Mouse (Mus musculus): ENCODE results near the gene E130114P18Rik. TPM values are rescaled to one million over a fixed set of nuclear protein-coding genes. Genes with fewer than 3 reads are reported as not detected.

E130114P18Rik gene
- total RNA-seq, 2 experiments from 2014 or later = 6.6 to 6.9 TPM

GRCm38 (mm10) chr4:97780024-97780423 is 2.1 kb upstream of the E130114P18Rik start:
- intact Hi-C loops (cut with DNase I) = loop anchor here (5.0 kb wide), 2 partner anchors 132 to 542 kb away; no protein-coding TSS in a partner anchor

GRCm38 (mm10) chr4:97779003-97779930 is 1.4 kb upstream of the E130114P18Rik start:
- no peak for DNase-seq (ENCODE audit: low spot score in 2 of 2)
- intact Hi-C loops (cut with DNase I) = loop anchor here (5.0 kb wide), 1 partner anchor 328 kb away; no protein-coding TSS in a partner anchor

More at GRCm38 (mm10) chr4:97780024-97780423, 2.1 kb upstream of the E130114P18Rik start:
- DNase-seq (ENCODE audit: low spot score in 2 of 2) = no peak

GRCm38 (mm10) chr4:97778211-97779002 is 529 bp upstream of the E130114P18Rik start:
- intact Hi-C loops (cut with DNase I) = loop anchor here (5.0 kb wide), 1 partner anchor 329 kb away; no protein-coding TSS in a partner anchor
- DNase-seq (ENCODE audit: low spot score in 2 of 2) = no peak

- intact Hi-C loops (cut with DNase I) = loop anchor here (5.0 kb wide), 1 partner anchor 330 kb away; no protein-coding TSS in a partner anchor
- DNase-seq (ENCODE audit: low spot score in 2 of 2) = peak in 1 of 2 experiments; percentile 31
These were observed 685 bp downstream of the E130114P18Rik start for GRCm38 (mm10) chr4:97777081-97777705.

- no peak for DNase-seq (ENCODE audit: low spot score in 2 of 2)
- intact Hi-C loops (cut with DNase I) = loop anchor here (5.0 kb wide), 1 partner anchor 331 kb away; no protein-coding TSS in a partner anchor
These were observed 1.3 kb downstream of the E130114P18Rik start for GRCm38 (mm10) chr4:97776388-97777080.

GRCm38 (mm10) chr4:97775494-97776265 is 2.2 kb downstream of the E130114P18Rik start:
- no peak for DNase-seq (ENCODE audit: low spot score in 2 of 2)

GRCm38 (mm10) chr4:97775059-97775458 is 2.8 kb downstream of the E130114P18Rik start:
- intact Hi-C loops (cut with DNase I) = loop anchor here (5.0 kb wide), 1 partner anchor 332 kb away; no protein-coding TSS in a partner anchor

More at GRCm38 (mm10) chr4:97775494-97776265, 2.2 kb downstream of the E130114P18Rik start:
- intact Hi-C loops (cut with DNase I) = loop anchor here (5.0 kb wide), 1 partner anchor 332 kb away; no protein-coding TSS in a partner anchor

GRCm38 (mm10) chr4:97774446-97774950 is 3.4 kb downstream of the E130114P18Rik start:
- intact Hi-C loops (cut with DNase I) = loop anchor here (5.0 kb wide), 1 partner anchor 223 kb away; no protein-coding TSS in a partner anchor

More at GRCm38 (mm10) chr4:97775059-97775458, 2.8 kb downstream of the E130114P18Rik start:
- peak; percentile 32 to 41 for DNase-seq (ENCODE audit: low spot score in 2 of 2)

GRCm38 (mm10) chr4:97773791-97774190 is 4.1 kb downstream of the E130114P18Rik start:
- no peak for DNase-seq (ENCODE audit: low spot score in 2 of 2)
- intact Hi-C loops (cut with DNase I) = loop anchor here (5.0 kb wide), 1 partner anchor 224 kb away; no protein-coding TSS in a partner anchor

More at GRCm38 (mm10) chr4:97774446-97774950, 3.4 kb downstream of the E130114P18Rik start:
- DNase-seq (ENCODE audit: low spot score in 2 of 2) = no peak

- intact Hi-C loops (cut with DNase I) = loop anchor here (5.0 kb wide), 1 partner anchor 224 kb away; no protein-coding TSS in a partner anchor
- DNase-seq (ENCODE audit: low spot score in 2 of 2) = peak; percentile 94 to 97
These were observed 4.7 kb downstream of the E130114P18Rik start for GRCm38 (mm10) chr4:97773110-97773593.

- intact Hi-C loops (cut with DNase I) = loop anchor here (5.0 kb wide), 1 partner anchor 225 kb away; no protein-coding TSS in a partner anchor
- peak in 1 of 2 experiments; percentile 33 for DNase-seq (ENCODE audit: low spot score in 2 of 2)
These were observed 5.2 kb downstream of the E130114P18Rik start, which contains the start of gene Nfia for GRCm38 (mm10) chr4:97772641-97773040. Gene Nfia (plus strand): TSS chr4:97772734.

- intact Hi-C loops (cut with DNase I) = loop anchor here (5.0 kb wide), 1 partner anchor 225 kb away; no protein-coding TSS in a partner anchor
- DNase-seq (ENCODE audit: low spot score in 2 of 2) = peak; percentile 95
These were observed 5.8 kb downstream of the E130114P18Rik start for GRCm38 (mm10) chr4:97772084-97772484.

GRCm38 (mm10) chr4:97771426-97771825 is 6.5 kb downstream of the E130114P18Rik start:
- DNase-seq (ENCODE audit: low spot score in 2 of 2) = no peak
- intact Hi-C loops (cut with DNase I) = loop anchor here (5.0 kb wide), 1 partner anchor 226 kb away; no protein-coding TSS in a partner anchor

- DNase-seq (ENCODE audit: low spot score in 2 of 2) = no peak
- intact Hi-C loops (cut with DNase I) = loop anchor here (5.0 kb wide), 1 partner anchor 227 kb away; no protein-coding TSS in a partner anchor
These were observed 8.0 kb downstream of the E130114P18Rik start for GRCm38 (mm10) chr4:97769861-97770260.

- no peak for DNase-seq (ENCODE audit: low spot score in 2 of 2)
- intact Hi-C loops (cut with DNase I) = no loop called here
These were observed 10.4 kb downstream of the E130114P18Rik start for GRCm38 (mm10) chr4:97767516-97767915.

GRCm38 (mm10) chr4:97767025-97767424 is 10.9 kb downstream of the E130114P18Rik start:
- intact Hi-C loops (cut with DNase I) = no loop called here
- no peak for DNase-seq (ENCODE audit: low spot score in 2 of 2)

All from left cerebral cortex, postnatal 14 days (tissue).